Mouse (Mus musculus): ENCODE results near the gene Gch1. TPM values are rescaled to one million over a fixed set of nuclear protein-coding genes. Genes with fewer than 3 reads are reported as not detected.

The Gch1 gene
- polyA plus RNA-seq, 1 experiment from 2014 or later: 6.0 TPM

DNA sequence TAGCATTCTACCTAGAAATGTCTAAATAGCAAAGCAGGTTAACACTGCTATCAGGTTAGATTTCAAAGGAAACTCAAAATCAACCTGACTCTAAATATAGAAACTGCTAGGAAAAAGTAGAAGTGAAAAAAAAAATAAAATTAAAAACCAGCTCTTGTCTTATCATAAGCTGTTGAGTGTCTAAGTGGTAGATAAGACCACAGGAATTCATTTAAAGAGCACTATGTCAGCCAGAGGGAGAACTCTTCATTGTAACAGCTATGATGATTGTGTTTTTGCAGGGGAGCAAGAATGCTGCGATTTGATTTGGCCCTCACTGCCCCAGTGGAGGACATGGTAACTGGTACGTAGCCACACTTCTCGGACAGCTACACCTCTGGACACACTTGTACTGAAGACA lies 34.9 kb downstream of the Gch1 start:
- Histone ChIP-seq H3K27ac (ENCODE audit: low read length) (no peak overlapping the region), H3K36me3 (ENCODE audit: control insufficient read depth, insufficient read depth, low read length) (no peaks in the 10 kb centered on the region), H3K9me3 (replicated peaks; ENCODE audit: control insufficient read depth, low read length, poor library complexity, severe bottlenecking) (no peaks in the 10 kb centered on the region), H3K4me1 (ENCODE audit: control insufficient read depth, insufficient read depth, low read length) (no peaks in the 10 kb centered on the region), H3K27me3 (ENCODE audit: control insufficient read depth, insufficient read depth, low read depth, low read length) (no peaks in the 10 kb centered on the region), H3K4me3 (ENCODE audit: low read depth, low read length) (no peak overlapping the region), H3K4me2 (ENCODE audit: low read length) (no peak overlapping the region), H3K9ac (ENCODE audit: low read depth, low read length) (no peak overlapping the region)
- 90% methylated on average over 3 of the region's 3 CpGs for WGBS
- ATAC-seq: no peak

DNA sequence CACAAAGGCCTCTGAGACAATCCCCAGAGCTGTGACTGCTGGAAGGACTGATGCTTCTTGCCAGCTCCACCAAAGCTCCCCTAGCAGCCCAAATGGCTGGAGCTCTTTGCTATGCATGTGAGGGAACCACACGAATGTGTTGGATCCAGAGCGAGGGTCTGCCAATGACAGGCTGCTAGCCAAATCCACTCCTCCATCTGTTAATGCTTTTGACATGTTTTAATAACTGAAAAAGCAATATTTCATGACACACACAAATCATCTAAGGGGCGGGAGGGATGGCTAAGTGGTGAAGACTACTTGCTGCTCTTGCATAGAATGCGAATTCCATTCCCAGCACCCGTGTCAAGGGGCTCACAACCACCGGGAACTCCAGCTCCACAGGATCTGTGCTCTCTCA lies 37.9 kb downstream of the Gch1 start:
- WGBS: 89% methylated on average over 6 of the region's 6 CpGs
- H3K27me3 ChIP-seq (ENCODE audit: control insufficient read depth, insufficient read depth, low read depth, low read length): no peaks in the 10 kb centered on the region
- ATAC-seq: no peak

DNA sequence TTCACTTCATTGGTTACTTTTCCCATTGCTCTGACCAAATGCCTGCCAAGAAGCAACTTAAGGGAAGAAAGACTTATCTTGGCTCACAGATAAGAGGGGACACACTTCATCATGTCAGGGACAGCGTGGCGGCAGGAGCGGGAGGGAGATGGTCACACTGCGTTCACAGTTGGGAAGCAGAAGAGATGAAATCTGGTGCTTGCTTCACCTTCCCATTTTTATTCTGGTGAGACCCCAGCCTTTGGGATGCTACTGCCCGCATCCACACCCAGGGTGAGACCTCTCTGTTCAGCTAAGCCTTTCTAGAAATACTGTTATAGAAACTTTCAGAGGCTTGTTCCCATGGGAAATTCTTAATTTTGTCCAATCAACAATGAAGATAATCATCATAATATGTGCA lies 44.9 kb downstream of the Gch1 start:
- Histone ChIP-seq H3K27me3 (ENCODE audit: control insufficient read depth, insufficient read depth, low read depth, low read length) (no peaks in the 10 kb centered on the region), H3K36me3 (ENCODE audit: control insufficient read depth, insufficient read depth, low read length) (no peaks in the 10 kb centered on the region), H3K4me3 (ENCODE audit: low read depth, low read length) (no peak overlapping the region), H3K9me3 (replicated peaks; ENCODE audit: control insufficient read depth, low read length, poor library complexity, severe bottlenecking) (no peaks in the 10 kb centered on the region), H3K27ac (ENCODE audit: low read length) (no peak overlapping the region), H3K4me1 (ENCODE audit: control insufficient read depth, insufficient read depth, low read length) (no peaks in the 10 kb centered on the region), H3K9ac (ENCODE audit: low read depth, low read length) (no peak overlapping the region), H3K4me2 (ENCODE audit: low read length) (no peak overlapping the region)
- ATAC-seq: no peak
- WGBS: 97% methylated on average over 5 of the region's 5 CpGs

More for the DNA sequence above, 37.9 kb downstream of the Gch1 start:
- no peak overlapping the region for H3K27ac ChIP-seq (ENCODE audit: low read length)
- H3K9ac ChIP-seq (ENCODE audit: low read depth, low read length): no peak overlapping the region
- H3K36me3 ChIP-seq (ENCODE audit: control insufficient read depth, insufficient read depth, low read length): no peaks in the 10 kb centered on the region
- H3K4me1 ChIP-seq (ENCODE audit: control insufficient read depth, insufficient read depth, low read length): no peaks in the 10 kb centered on the region
- H3K9me3 ChIP-seq (replicated peaks; ENCODE audit: control insufficient read depth, low read length, poor library complexity, severe bottlenecking): no peaks in the 10 kb centered on the region
- H3K4me2 ChIP-seq (ENCODE audit: low read length): no peak overlapping the region
- H3K4me3 ChIP-seq (ENCODE audit: low read depth, low read length): no peak overlapping the region

DNA sequence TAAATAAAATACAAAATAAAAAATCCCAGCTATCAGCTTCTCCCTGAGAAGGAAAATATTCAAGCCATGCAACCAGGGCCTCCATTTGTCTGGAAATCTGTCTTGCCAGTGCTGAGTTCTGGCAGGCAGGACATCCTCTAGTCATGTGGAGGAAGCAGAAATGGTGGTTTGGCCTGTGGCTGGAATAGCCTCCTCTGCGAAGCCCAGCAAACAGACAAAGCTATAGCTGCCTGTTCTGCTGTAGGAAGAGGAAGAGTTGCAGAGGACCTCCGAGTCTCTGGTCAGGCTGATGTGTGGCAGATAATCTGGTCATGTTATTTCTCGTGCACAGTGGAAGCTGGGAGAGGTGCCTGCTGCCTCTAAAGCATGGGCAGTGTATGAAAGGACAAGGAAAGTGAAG lies 50.4 kb downstream of the Gch1 start:
- no peak for ATAC-seq
- Histone ChIP-seq H3K4me2 (ENCODE audit: low read length) (no peak overlapping the region), H3K4me1 (ENCODE audit: control insufficient read depth, insufficient read depth, low read length) (0 out of 2 replicates have a peak, but pooled peaks cover 3% of the 10 kb centered on the region), H3K9ac (ENCODE audit: low read depth, low read length) (no peak overlapping the region), H3K36me3 (ENCODE audit: control insufficient read depth, insufficient read depth, low read length) (no peaks in the 10 kb centered on the region), H3K27me3 (ENCODE audit: control insufficient read depth, insufficient read depth, low read depth, low read length) (no peaks in the 10 kb centered on the region), H3K9me3 (replicated peaks; ENCODE audit: control insufficient read depth, low read length, poor library complexity, severe bottlenecking) (no peaks in the 10 kb centered on the region), H3K27ac (ENCODE audit: low read length) (no peak overlapping the region), H3K4me3 (ENCODE audit: low read depth, low read length) (no peak overlapping the region)
- WGBS: 90% methylated on average over 3 of the region's 3 CpGs

DNA sequence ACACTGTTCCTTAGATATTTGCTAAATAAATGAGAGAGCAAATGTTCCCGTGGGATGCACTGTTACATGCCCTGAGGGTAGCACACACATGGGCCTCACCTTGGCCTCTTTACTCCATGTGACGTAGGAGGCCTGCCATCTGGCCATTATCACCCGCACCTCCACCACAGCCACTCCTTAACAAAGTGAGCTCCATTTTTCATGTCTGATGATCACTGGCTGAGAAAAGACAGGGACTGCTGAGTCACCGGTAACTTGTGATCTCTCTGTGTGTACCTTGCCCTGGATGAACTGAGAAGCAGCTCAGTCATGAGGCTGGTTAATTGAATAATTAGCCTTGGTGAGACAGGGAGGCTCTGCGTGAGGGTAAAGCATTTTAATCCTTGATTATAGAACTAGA lies 52.6 kb downstream of the Gch1 start:
- H3K36me3 ChIP-seq (ENCODE audit: control insufficient read depth, insufficient read depth, low read length): no peaks in the 10 kb centered on the region
- H3K27ac ChIP-seq (ENCODE audit: low read length): no peak overlapping the region
- 80% methylated on average over 5 of the region's 5 CpGs for WGBS
- 0 out of 2 replicates have a peak, but pooled peaks cover 3% of the 10 kb centered on the region for H3K4me1 ChIP-seq (ENCODE audit: control insufficient read depth, insufficient read depth, low read length)
- H3K4me3 ChIP-seq (ENCODE audit: low read depth, low read length): no peak overlapping the region
- no peak overlapping the region for H3K9ac ChIP-seq (ENCODE audit: low read depth, low read length)
- H3K4me2 ChIP-seq (ENCODE audit: low read length): no peak overlapping the region
- ATAC-seq: no peak
- H3K9me3 ChIP-seq (replicated peaks; ENCODE audit: control insufficient read depth, low read length, poor library complexity, severe bottlenecking): no peaks in the 10 kb centered on the region
- H3K27me3 ChIP-seq (ENCODE audit: control insufficient read depth, insufficient read depth, low read depth, low read length): no peaks in the 10 kb centered on the region

DNA sequence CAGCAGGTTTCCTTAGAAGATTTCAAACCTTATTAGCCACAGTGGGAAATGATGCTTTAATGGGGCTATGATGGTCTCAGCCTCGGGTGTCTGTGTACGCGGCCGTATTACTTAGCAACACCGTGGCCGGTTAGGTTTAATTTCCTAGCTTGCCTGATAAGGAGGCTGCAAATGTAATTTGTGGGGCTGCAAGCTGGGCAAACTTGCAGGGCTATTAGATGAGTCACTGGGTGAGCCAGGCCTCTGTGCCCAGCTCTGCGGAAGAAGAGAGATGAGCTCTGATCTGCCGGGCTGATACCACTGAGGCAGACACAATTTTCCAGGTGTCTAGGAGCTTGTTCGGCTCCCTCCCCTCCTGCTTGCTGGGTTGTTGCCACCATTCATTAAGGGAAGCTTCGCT lies 55.3 kb downstream of the Gch1 start:
- Histone ChIP-seq H3K4me2 (ENCODE audit: low read length) (no peak overlapping the region), H3K4me1 (ENCODE audit: control insufficient read depth, insufficient read depth, low read length) (0 out of 2 replicates have a peak, but pooled peaks cover 3% of the 10 kb centered on the region), H3K9ac (ENCODE audit: low read depth, low read length) (no peak overlapping the region), H3K36me3 (ENCODE audit: control insufficient read depth, insufficient read depth, low read length) (no peaks in the 10 kb centered on the region), H3K9me3 (replicated peaks; ENCODE audit: control insufficient read depth, low read length, poor library complexity, severe bottlenecking) (no peaks in the 10 kb centered on the region), H3K27ac (ENCODE audit: low read length) (no peak overlapping the region), H3K4me3 (ENCODE audit: low read depth, low read length) (no peak overlapping the region), H3K27me3 (ENCODE audit: control insufficient read depth, insufficient read depth, low read depth, low read length) (no peaks in the 10 kb centered on the region)
- 68% methylated on average over 10 of the region's 10 CpGs for WGBS
- peak; percentile 68 for ATAC-seq

DNA sequence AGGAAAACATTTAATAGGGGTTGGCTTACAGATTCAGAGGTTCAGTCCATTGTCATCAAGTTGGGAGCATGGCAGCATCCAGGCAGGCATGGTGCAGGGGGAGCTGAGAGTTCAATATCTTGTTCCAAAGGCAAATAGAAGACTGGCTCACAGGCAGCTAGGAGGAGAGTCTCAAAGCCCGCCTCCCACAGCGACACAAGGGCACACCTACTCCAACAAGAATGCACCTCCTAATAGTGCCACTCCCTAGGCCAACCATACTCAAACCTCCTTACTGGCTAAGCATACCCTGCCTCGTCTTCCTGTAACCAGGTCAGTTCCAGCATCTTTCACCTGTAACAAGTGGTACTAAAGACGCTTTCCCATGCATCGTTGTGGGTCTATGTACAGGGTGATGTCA lies 61.2 kb downstream of the Gch1 start:
- H3K4me1 ChIP-seq (ENCODE audit: control insufficient read depth, insufficient read depth, low read length): no peaks in the 10 kb centered on the region
- H3K27me3 ChIP-seq (ENCODE audit: control insufficient read depth, insufficient read depth, low read depth, low read length): no peaks in the 10 kb centered on the region
- no peak overlapping the region for H3K4me3 ChIP-seq (ENCODE audit: low read depth, low read length)
- no peak overlapping the region for H3K9ac ChIP-seq (ENCODE audit: low read depth, low read length)
- ATAC-seq: no peak
- H3K9me3 ChIP-seq (replicated peaks; ENCODE audit: control insufficient read depth, low read length, poor library complexity, severe bottlenecking): no peaks in the 10 kb centered on the region
- no peaks in the 10 kb centered on the region for H3K36me3 ChIP-seq (ENCODE audit: control insufficient read depth, insufficient read depth, low read length)
- H3K4me2 ChIP-seq (ENCODE audit: low read length): no peak overlapping the region
- no peak overlapping the region for H3K27ac ChIP-seq (ENCODE audit: low read length)
- WGBS: 89% methylated on average over 5 of the region's 5 CpGs

DNA sequence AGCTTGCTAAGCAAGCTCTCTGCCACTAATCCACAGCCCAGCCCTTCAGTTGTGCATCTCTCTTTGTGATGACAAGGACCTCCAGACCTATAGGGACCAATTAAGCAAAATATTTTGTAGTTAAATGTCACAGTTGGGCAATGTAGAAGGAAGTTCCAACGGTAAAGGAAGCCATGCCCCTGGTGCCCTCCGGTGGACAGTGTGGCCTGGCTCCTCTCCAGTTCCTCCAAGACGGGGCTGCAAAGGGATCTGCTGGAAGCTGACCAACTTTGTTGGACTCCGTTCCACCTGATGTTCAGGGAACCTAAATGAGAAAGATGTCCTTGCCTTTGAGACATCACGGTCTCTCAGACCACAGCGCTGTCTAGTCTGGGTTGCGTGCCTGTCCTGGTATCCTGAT lies 71.7 kb downstream of the Gch1 start:
- no peak for ATAC-seq
- no peaks in the 10 kb centered on the region for H3K4me1 ChIP-seq (ENCODE audit: control insufficient read depth, insufficient read depth, low read length)

DNA sequence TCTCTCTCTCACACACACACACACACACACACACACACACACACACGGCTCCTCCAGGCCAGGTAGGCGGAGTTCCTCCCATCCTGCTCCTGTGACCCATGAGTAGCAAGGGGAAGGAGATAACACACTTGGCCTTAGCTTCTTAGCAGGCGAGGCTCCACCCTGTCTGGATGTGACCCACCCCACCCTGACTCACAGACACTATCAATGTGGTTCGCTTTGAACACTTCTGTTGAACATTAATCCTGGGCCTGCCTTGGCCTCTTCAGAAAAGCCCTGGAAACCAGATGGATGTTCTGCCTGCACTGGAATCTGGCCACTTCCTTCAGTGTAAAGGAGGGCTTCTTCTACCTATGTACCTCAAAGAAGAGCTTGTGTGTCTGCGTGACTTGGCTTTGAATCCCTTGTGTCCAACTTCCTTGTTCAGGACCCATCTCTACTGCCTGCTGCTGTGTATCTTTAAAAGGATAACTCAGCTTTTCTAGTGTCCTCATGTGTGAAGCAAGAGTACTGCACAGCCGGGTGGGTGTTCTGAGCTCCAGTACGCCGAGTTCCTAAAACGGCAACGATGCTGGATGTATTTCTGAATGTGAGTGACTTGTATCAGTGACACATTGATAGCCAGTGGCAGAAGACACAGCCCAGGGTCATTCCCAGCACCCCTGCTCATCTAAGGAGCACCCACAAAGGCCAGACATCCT lies 73.0 kb downstream of the Gch1 start:
- Histone ChIP-seq H3K27ac (ENCODE audit: low read length) (no peak overlapping the region), H3K4me2 (ENCODE audit: low read length) (no peak overlapping the region), H3K27me3 (ENCODE audit: control insufficient read depth, insufficient read depth, low read depth, low read length) (no peaks in the 10 kb centered on the region), H3K4me3 (ENCODE audit: low read depth, low read length) (no peak overlapping the region), H3K36me3 (ENCODE audit: control insufficient read depth, insufficient read depth, low read length) (no peaks in the 10 kb centered on the region), H3K4me1 (ENCODE audit: control insufficient read depth, insufficient read depth, low read length) (no peaks in the 10 kb centered on the region), H3K9me3 (replicated peaks; ENCODE audit: control insufficient read depth, low read length, poor library complexity, severe bottlenecking) (no peaks in the 10 kb centered on the region), H3K9ac (ENCODE audit: low read depth, low read length) (no peak overlapping the region)
- 88% methylated on average over 8 of the region's 10 CpGs for WGBS
- no peak for ATAC-seq

More for the DNA sequence above, 71.7 kb downstream of the Gch1 start:
- no peaks in the 10 kb centered on the region for H3K27me3 ChIP-seq (ENCODE audit: control insufficient read depth, insufficient read depth, low read depth, low read length)
- H3K27ac ChIP-seq (ENCODE audit: low read length): no peak overlapping the region
- H3K9me3 ChIP-seq (replicated peaks; ENCODE audit: control insufficient read depth, low read length, poor library complexity, severe bottlenecking): no peaks in the 10 kb centered on the region
- H3K36me3 ChIP-seq (ENCODE audit: control insufficient read depth, insufficient read depth, low read length): no peaks in the 10 kb centered on the region
- WGBS: 75% methylated on average over 7 of the region's 7 CpGs
- H3K4me3 ChIP-seq (ENCODE audit: low read depth, low read length): no peak overlapping the region
- H3K9ac ChIP-seq (ENCODE audit: low read depth, low read length): no peak overlapping the region
- H3K4me2 ChIP-seq (ENCODE audit: low read length): no peak overlapping the region

Measured in midbrain, embryonic 16.5 days (tissue).